Mouse (Mus musculus): Measurements from ENCODE around the gene Midn.

- TF ChIP-seq POLR2A (IDR thresholded peaks at IDR 0.05; ENCODE audit: insufficient read depth, low read length) = no peak
- TF ChIP-seq CTCF (IDR thresholded peaks at IDR 0.05; ENCODE audit: low read depth, low read length) = no peak
- no peak for TF ChIP-seq EP300 (IDR thresholded peaks at IDR 0.05; ENCODE audit: insufficient read depth, low read depth, low read length)
Observed at GRCm38 (mm10) chr10:80189999-80190398, 41.9 kb downstream of the Midn start.
